Mouse (Mus musculus) CH12.LX (cell line): ENCODE measurements around the gene Hist1h1t. TPM values are rescaled to one million over a fixed set of nuclear protein-coding genes. Genes with fewer than 3 reads are reported as not detected.

ENCODE experiments used
- DNase-seq: peaks from one replicate; pipeline ENCODE4 v3.0.0-alpha.2; 2013; ENCODE audit errors: extremely low read depth
- H3K27ac ChIP-seq: 2 replicates; pipeline ENCODE4 v1.5.1; 2012; ENCODE audit warnings: low read depth, mild to moderate bottlenecking, control low read depth, moderate library complexity; ENCODE audit not compliant: insufficient read depth
- H3K27me3 ChIP-seq: replicated peaks from 2 replicates; pipeline ENCODE3; 2012; ENCODE audit warnings: inconsistent platforms
- H3K36me3 ChIP-seq, 2 experiments: replicated peaks in 1 of 2; 2 replicates each; pipeline versions ENCODE3 to v1.6.1; 2012; ENCODE audit warnings: inconsistent platforms in 1 of 2, low read length in 1 of 2, mild to moderate bottlenecking in 1 of 2, mixed read lengths in 1 of 2, moderate library complexity in 1 of 2; ENCODE audit not compliant: control insufficient read depth in 1 of 2, insufficient read depth in 1 of 2
- H3K4me1 ChIP-seq, 2 experiments: 2 replicates each; pipeline ENCODE4 v1.6.1; 2012; ENCODE audit warnings: inconsistent platforms in 1 of 2, moderate library complexity in 1 of 2; ENCODE audit not compliant: insufficient read depth in 2 of 2, control insufficient read depth in 1 of 2
- H3K4me2 ChIP-seq: 2 replicates; pipeline ENCODE4 v1.6.1; 2012; ENCODE audit warnings: low read depth, mild to moderate bottlenecking, control low read depth; ENCODE audit not compliant: poor library complexity, insufficient read depth, severe bottlenecking
- H3K4me3 ChIP-seq, 3 experiments: fragments of 150-350 bp in 1 of 3; sonication (generic) in 1 of 3; replicated peaks in 1 of 3; 2 replicates each; pipeline versions ENCODE3 to v1.5.1; 2011 to 2012; ENCODE audit warnings: low read depth in 2 of 3, low read length in 2 of 3, mild to moderate bottlenecking in 2 of 3, moderate library complexity in 2 of 3, control low read depth in 1 of 3, improper control_type of control experiment in 1 of 3, inconsistent platforms in 1 of 3, mixed read lengths in 1 of 3; ENCODE audit not compliant: poor library complexity in 1 of 3
- H3K79me2 ChIP-seq: replicated peaks from 2 replicates; pipeline ENCODE4 v1.6.1; 2012; ENCODE audit warnings: mild to moderate bottlenecking, moderate library complexity; ENCODE audit not compliant: control insufficient read depth, poor library complexity, insufficient read depth, severe bottlenecking; ENCODE audit errors: extremely low read depth
- H3K9ac ChIP-seq: 2 replicates; pipeline ENCODE4 v1.6.1; 2012; ENCODE audit warnings: low read depth, mild to moderate bottlenecking, control low read depth, moderate library complexity; ENCODE audit not compliant: insufficient read depth
- H3K9me3 ChIP-seq: replicated peaks from 2 replicates; pipeline ENCODE3; 2012; ENCODE audit warnings: low read length, inconsistent platforms, mixed read lengths
- BHLHE40 ChIP-seq: IDR thresholded peaks from 2 replicates; pipeline ENCODE4 v1.6.1; 2011; ENCODE audit warnings: mild to moderate bottlenecking, low read depth, low read length, improper control_type of control experiment
- CHD1 ChIP-seq: IDR thresholded peaks from 2 replicates; pipeline ENCODE4 v1.6.1; 2012; ENCODE audit warnings: low read depth, low read length, improper control_type of control experiment, inconsistent platforms
- CHD2 ChIP-seq: IDR thresholded peaks from 2 replicates; pipeline ENCODE4 v1.6.1; 2011; ENCODE audit warnings: low read length, improper control_type of control experiment
- CTCF ChIP-seq, 2 experiments: IDR thresholded peaks in 1 of 2; conservative IDR thresholded peaks in 1 of 2; 2 replicates each; pipeline ENCODE4 v1.5.1; 2011 to 2012; ENCODE audit warnings: low read depth in 2 of 2, low read length in 2 of 2, improper control_type of control experiment in 1 of 2, inconsistent platforms in 1 of 2, mild to moderate bottlenecking in 1 of 2, moderate library complexity in 1 of 2
- E2F4 ChIP-seq: IDR thresholded peaks from 2 replicates; pipeline ENCODE4 v1.6.1; 2011; ENCODE audit warnings: low read depth, low read length, improper control_type of control experiment; ENCODE audit not compliant: insufficient replicate concordance
- ELF1 ChIP-seq: IDR thresholded peaks from 2 replicates; pipeline ENCODE4 v1.6.1; 2014; ENCODE audit warnings: low read depth, mild to moderate bottlenecking, inconsistent platforms, low read length, improper control_type of control experiment
- EP300 ChIP-seq: IDR thresholded peaks from 2 replicates; pipeline ENCODE4 v1.6.1; 2011; ENCODE audit warnings: low read length, improper control_type of control experiment
- ETS1 ChIP-seq: conservative IDR thresholded peaks from 2 replicates; pipeline ENCODE4 v1.6.1; 2012; ENCODE audit warnings: low read depth, mild to moderate bottlenecking, inconsistent platforms, low read length, improper control_type of control experiment, moderate library complexity
- GABPA ChIP-seq: IDR thresholded peaks from 2 replicates; pipeline ENCODE4 v1.6.1; 2012; ENCODE audit warnings: low read depth, low read length, improper control_type of control experiment, inconsistent platforms; ENCODE audit not compliant: insufficient replicate concordance
- HCFC1 ChIP-seq: IDR thresholded peaks from 2 replicates; pipeline ENCODE4 v1.6.1; 2012; ENCODE audit warnings: low read depth, mild to moderate bottlenecking, inconsistent platforms, low read length, improper control_type of control experiment
- IRF4 ChIP-seq: IDR thresholded peaks from 2 replicates; pipeline ENCODE4 v1.6.1; 2014; ENCODE audit warnings: low read depth, mild to moderate bottlenecking, inconsistent platforms, low read length, improper control_type of control experiment
- JUN ChIP-seq: IDR thresholded peaks from 2 replicates; pipeline ENCODE4 v1.6.1; 2011; ENCODE audit warnings: low read depth, mild to moderate bottlenecking, low read length, improper control_type of control experiment, moderate library complexity; ENCODE audit not compliant: insufficient read depth
- JUND ChIP-seq: conservative IDR thresholded peaks from 2 replicates; pipeline ENCODE4 v1.6.1; 2011; ENCODE audit warnings: low read depth, low read length, improper control_type of control experiment
- KAT2A ChIP-seq: IDR thresholded peaks from 2 replicates; pipeline ENCODE4 v1.6.1; 2012; ENCODE audit warnings: low read length, improper control_type of control experiment, inconsistent platforms; ENCODE audit not compliant: insufficient replicate concordance
- MAFK ChIP-seq: IDR thresholded peaks from 2 replicates; pipeline ENCODE4 v1.6.1; 2011; ENCODE audit warnings: low read length, improper control_type of control experiment; ENCODE audit not compliant: insufficient replicate concordance
- MAX ChIP-seq: IDR thresholded peaks from 2 replicates; pipeline ENCODE4 v1.6.1; 2011; ENCODE audit warnings: low read length, improper control_type of control experiment
- MAZ ChIP-seq: IDR thresholded peaks from 2 replicates; pipeline ENCODE4 v1.6.1; 2012; ENCODE audit warnings: low read depth, mild to moderate bottlenecking, inconsistent platforms, low read length, improper control_type of control experiment, moderate library complexity
- MEF2A ChIP-seq: IDR thresholded peaks from 2 replicates; pipeline ENCODE4 v1.6.1; 2014; ENCODE audit warnings: low read depth, mild to moderate bottlenecking, inconsistent platforms, low read length, improper control_type of control experiment, borderline replicate concordance
- MXI1 ChIP-seq: IDR thresholded peaks from 2 replicates; pipeline ENCODE4 v1.6.1; 2011; ENCODE audit warnings: mild to moderate bottlenecking, low read depth, low read length, improper control_type of control experiment
- MYC ChIP-seq: IDR thresholded peaks from 2 replicates; pipeline ENCODE4 v1.6.1; 2011; ENCODE audit warnings: low read depth, mild to moderate bottlenecking, improper control_type of control experiment, low read length
- NELFE ChIP-seq: IDR thresholded peaks from 2 replicates; pipeline ENCODE4 v1.6.1; 2011; ENCODE audit warnings: low read depth, low read length, improper control_type of control experiment
- NRF1 ChIP-seq: IDR thresholded peaks from 2 replicates; pipeline ENCODE4 v1.6.1; 2014; ENCODE audit warnings: low read depth, mild to moderate bottlenecking, inconsistent platforms, low read length, improper control_type of control experiment, moderate library complexity
- PAX5 ChIP-seq: IDR thresholded peaks from 2 replicates; pipeline ENCODE4 v1.6.1; 2012; ENCODE audit warnings: low read length, inconsistent platforms, mixed read lengths
- POLR2A ChIP-seq: IDR thresholded peaks from 2 replicates; pipeline ENCODE4 v1.6.1; 2011; ENCODE audit warnings: low read depth, mild to moderate bottlenecking, improper control_type of control experiment, low read length
- POLR2AphosphoS2 ChIP-seq: IDR thresholded peaks from 2 replicates; pipeline ENCODE4 v1.6.1; 2011; ENCODE audit warnings: low read depth, low read length, improper control_type of control experiment
- RAD21 ChIP-seq: IDR thresholded peaks from 2 replicates; pipeline ENCODE4 v1.6.1; 2011; ENCODE audit warnings: low read depth, mild to moderate bottlenecking, low read length, improper control_type of control experiment, moderate library complexity
- RCOR1 ChIP-seq: conservative IDR thresholded peaks from 2 replicates; pipeline ENCODE4 v1.6.1; 2012; ENCODE audit warnings: low read depth, mild to moderate bottlenecking, inconsistent platforms, low read length, improper control_type of control experiment
- SIN3A ChIP-seq: IDR thresholded peaks from 2 replicates; pipeline ENCODE4 v1.6.1; 2012; ENCODE audit warnings: low read length, improper control_type of control experiment, inconsistent platforms
- SMC3 ChIP-seq: IDR thresholded peaks from 2 replicates; pipeline ENCODE4 v1.6.1; 2011; ENCODE audit warnings: low read depth, low read length, improper control_type of control experiment
- TBP ChIP-seq: conservative IDR thresholded peaks from 2 replicates; pipeline ENCODE4 v1.6.1; 2011; ENCODE audit warnings: low read depth, low read length, improper control_type of control experiment
- TCF12 ChIP-seq: IDR thresholded peaks from 2 replicates; pipeline ENCODE4 v1.6.1; 2014; ENCODE audit warnings: low read depth, mild to moderate bottlenecking, inconsistent platforms, low read length, improper control_type of control experiment
- UBTF ChIP-seq: IDR thresholded peaks from 2 replicates; pipeline ENCODE4 v1.6.1; 2012; ENCODE audit warnings: low read depth, mild to moderate bottlenecking, inconsistent platforms, low read length, improper control_type of control experiment, moderate library complexity
- USF1 ChIP-seq: IDR thresholded peaks from 2 replicates; pipeline ENCODE4 v1.6.1; 2014; ENCODE audit warnings: low read depth, mild to moderate bottlenecking, inconsistent platforms, low read length, improper control_type of control experiment
- USF2 ChIP-seq: conservative IDR thresholded peaks from 2 replicates; pipeline ENCODE4 v1.6.1; 2011; ENCODE audit warnings: low read depth, low read length, improper control_type of control experiment
- ZC3H11A ChIP-seq: IDR thresholded peaks from 2 replicates; pipeline ENCODE4 v1.6.1; 2012; ENCODE audit warnings: low read depth, mild to moderate bottlenecking, inconsistent platforms, low read length, improper control_type of control experiment
- ZKSCAN1 ChIP-seq: IDR thresholded peaks from 2 replicates; pipeline ENCODE4 v1.6.1; 2012; ENCODE audit warnings: low read depth, inconsistent platforms, low read length, improper control_type of control experiment, borderline replicate concordance
- ZMIZ1 ChIP-seq: IDR thresholded peaks from 2 replicates; pipeline ENCODE4 v1.6.1; 2012; ENCODE audit warnings: low read depth, mild to moderate bottlenecking, inconsistent platforms, low read length, improper control_type of control experiment
- ZNF384 ChIP-seq: IDR thresholded peaks from 2 replicates; pipeline ENCODE4 v1.6.1; 2012; ENCODE audit warnings: low read depth, low read length, improper control_type of control experiment, inconsistent platforms
- dilution Hi-C: fragments of 300-500 bp; cut with MboI; formaldehyde crosslinking; loops from 2 replicates; pipeline ENCODE4 v1.14.3; 2020; ENCODE audit warnings: low sequenced_read_pairs; ENCODE audit not compliant: extremely low pct_unique_long_range_greater_than_20kb, extremely low pct_ligation_motif_present
- in situ Hi-C: fragments of 300-500 bp; cut with MboI; formaldehyde crosslinking; loops from 3 replicates; pipeline ENCODE4 v1.14.3; 2019; ENCODE audit warnings: low sequenced_read_pairs, low pct_ligation_motif_present, low pct_unique_long_range_greater_than_20kb, mixed read lengths
- polyA plus RNA-seq: library from polyadenylated mRNA; unstranded; fragments of >175 nt; gene quantifications from 2 replicates; pipeline ENCODE4 v1.2.1, GENCODE M21; 2012; ENCODE audit warnings: low read depth; ENCODE audit not compliant: insufficient read length
- total RNA-seq, 2 experiments: library from RNA; depleted of rRNA; stranded (reverse); fragments of 300-350 nt in 1 of 2; fragments of >200 nt in 1 of 2; gene quantifications; 2 replicates each; pipeline ENCODE4 v1.2.3; 2012 to 2014

Gene Hist1h1t
- total and polyA plus RNA-seq, 3 experiments: 0.38 TPM; not detected in 2

DNA sequence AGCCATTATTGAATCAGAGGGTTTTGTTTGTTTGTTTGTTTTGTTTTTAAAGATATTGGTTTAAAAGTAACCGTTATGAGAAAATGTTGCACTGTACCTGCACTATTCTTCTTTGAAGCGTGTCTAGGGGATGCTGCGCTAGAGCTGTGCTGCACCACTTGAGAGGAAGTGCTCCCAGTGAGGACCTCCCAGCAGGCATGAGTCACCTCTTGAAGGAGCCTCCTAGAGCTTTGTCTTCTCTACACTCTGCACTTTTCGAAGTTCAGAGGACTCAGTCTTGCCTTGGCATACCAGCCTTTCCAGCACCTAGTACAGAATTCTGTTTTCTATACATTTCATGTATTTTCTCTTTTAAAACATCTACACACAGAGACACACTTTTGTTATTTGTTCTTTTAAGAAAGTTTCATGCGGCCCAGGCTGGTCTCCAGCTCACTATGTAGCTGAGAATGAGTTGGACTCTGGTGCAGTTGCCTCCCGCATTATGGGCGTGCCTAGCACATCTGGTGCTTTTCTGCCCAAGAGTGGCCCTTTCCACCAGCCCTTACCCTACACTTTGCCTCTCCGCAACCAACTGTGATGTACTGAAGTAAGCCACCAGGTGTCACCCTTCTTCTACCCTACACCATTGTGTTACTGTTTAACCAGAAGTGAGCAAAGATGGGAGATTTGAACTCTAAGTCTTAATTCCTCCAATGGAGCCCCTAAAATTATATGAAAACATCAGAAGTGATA lies 5.3 kb downstream of the Hist1h1t start:
- Histone ChIP-seq H3K4me2 (peak overlapping the region; percentile 30; the same call in 1 of the 2 replicates), H3K27me3 (no peaks in the 10 kb centered on the region), H3K4me3 (no peak overlapping the region), H3K9ac (peak overlapping the region; percentile 55), H3K27ac (peak overlapping the region; percentile 6; the same call in 1 of the 2 replicates), H3K79me2 (no peaks in the 10 kb centered on the region), H3K4me1 (peaks cover 6 to 68% of the 10 kb centered on the region in 2 experiments), H3K36me3 (no peaks in the 10 kb centered on the region), H3K9me3 (no peaks in the 10 kb centered on the region)
- TF ChIP-seq SMC3: peak; percentile 99
- TF ChIP-seq RAD21: peak; percentile 98
- no peak for TF ChIP-seq NRF1
- peak; percentile 36; the same call in 1 of the 2 replicates for TF ChIP-seq ELF1
- TF ChIP-seq CHD2: no peak
- peak; percentile 31; the same call in 1 of the 2 replicates for TF ChIP-seq POLR2A
- peak; percentile 20; the same call in 1 of the 2 replicates for TF ChIP-seq JUND
- peak; percentile 40; the same call in 1 of the 2 replicates for TF ChIP-seq BHLHE40
- peak; percentile 22; the same call in 1 of the 2 replicates for TF ChIP-seq JUN
- TF ChIP-seq NELFE: peak; percentile 55; the same call in 1 of the 2 replicates
- peak; percentile 45 to 97; a peak in 3 of 4 replicates for TF ChIP-seq CTCF (conservative IDR thresholded peaks at IDR 0.05 in 1 of 2, IDR thresholded peaks at IDR 0.05 in 1 of 2; ENCODE audit: low read depth in 2 of 2, low read length in 2 of 2)
- peak; percentile 77 for TF ChIP-seq SIN3A
- no peak for TF ChIP-seq ETS1
- no peak for TF ChIP-seq CHD1
- no peak for TF ChIP-seq MXI1
- no peak; the same call in 1 of the 2 replicates for TF ChIP-seq EP300
- TF ChIP-seq TCF12: peak; percentile 65
- peak; percentile 10; the same call in 1 of the 2 replicates for TF ChIP-seq HCFC1
- TF ChIP-seq ZNF384: no peak
- no peak for TF ChIP-seq USF2
- no peak for TF ChIP-seq MAFK
- no peak for TF ChIP-seq ZKSCAN1
- no peak for TF ChIP-seq PAX5
- TF ChIP-seq GABPA: no peak
- 0 out of 2 replicates have a peak, but pooled peaks have one; percentile 21 for TF ChIP-seq MAX
- peak; percentile 55; the same call in 1 of the 2 replicates for TF ChIP-seq MYC
- TF ChIP-seq IRF4: peak; percentile 41; the same call in 1 of the 2 replicates
- no peak for TF ChIP-seq ZMIZ1
- no peak for TF ChIP-seq POLR2AphosphoS2
- TF ChIP-seq RCOR1: no peak
- TF ChIP-seq TBP: no peak
- no peak for TF ChIP-seq KAT2A
- no peak for TF ChIP-seq USF1
- 0 out of 2 replicates have a peak, but pooled peaks have one; percentile 11 for TF ChIP-seq MEF2A
- 0 out of 2 replicates have a peak, but pooled peaks have one; percentile 46 for TF ChIP-seq MAZ
- TF ChIP-seq E2F4: no peak
- TF ChIP-seq UBTF: no peak
- TF ChIP-seq ZC3H11A: peak; percentile 81
- peak; percentile 90 for DNase-seq
- in situ Hi-C loops (loop anchor here (5.0 kb wide), 1 partner anchor 36 kb away; the partner anchor contains the start of gene Hist1h1c), dilution Hi-C loops (no loop called here)
